Mouse (Mus musculus): Measurements from ENCODE around the gene Dchs2.

The Dchs2 gene

DNA sequence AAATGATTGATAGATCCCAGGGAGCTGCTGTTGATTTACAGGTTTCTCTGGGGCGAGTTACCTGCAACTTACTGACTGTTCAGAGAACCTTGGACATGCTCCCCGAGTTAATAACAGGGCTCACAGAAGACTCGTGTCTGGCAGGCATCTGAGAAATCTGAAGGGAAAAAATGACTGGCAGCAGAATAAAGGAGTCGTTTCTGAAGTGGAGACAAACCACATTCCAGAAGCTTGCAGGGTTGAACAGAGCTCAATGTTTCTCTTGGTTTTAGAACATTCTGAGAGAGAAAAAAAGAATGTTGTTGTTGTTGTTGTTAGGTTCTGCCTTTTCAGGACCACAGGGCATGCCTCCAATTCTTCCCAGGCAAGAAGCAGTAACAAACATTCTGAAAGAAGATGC, 131.7 kb downstream of the Dchs2 start:
- DNase-seq (ENCODE audit: low read depth): no peak

GRCm38 (mm10) chr3:83266009-83266408, 138.3 kb downstream of the Dchs2 start:
- DNase-seq (ENCODE audit: low read depth): no peak

DNA sequence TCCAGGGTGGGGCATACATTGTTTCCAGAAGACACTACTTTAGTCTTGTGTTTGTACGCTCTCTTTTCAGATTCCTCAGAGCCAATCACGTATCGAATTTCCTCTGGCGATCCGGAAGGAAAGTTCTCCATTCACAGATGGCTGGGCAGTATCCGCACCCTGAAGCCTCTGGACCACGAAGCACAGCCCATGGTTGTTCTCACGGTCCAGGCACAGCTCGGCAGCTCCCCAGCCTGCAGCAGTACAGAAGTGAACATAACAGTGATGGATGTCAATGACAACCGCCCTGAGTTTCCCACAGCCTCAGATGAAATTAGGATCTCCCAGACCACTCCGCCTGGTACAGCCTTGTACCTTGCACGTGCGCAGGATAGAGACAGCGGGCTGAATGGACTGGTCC, 142.5 kb downstream of the Dchs2 start:
- DNase-seq (ENCODE audit: low read depth): no peak

DNA sequence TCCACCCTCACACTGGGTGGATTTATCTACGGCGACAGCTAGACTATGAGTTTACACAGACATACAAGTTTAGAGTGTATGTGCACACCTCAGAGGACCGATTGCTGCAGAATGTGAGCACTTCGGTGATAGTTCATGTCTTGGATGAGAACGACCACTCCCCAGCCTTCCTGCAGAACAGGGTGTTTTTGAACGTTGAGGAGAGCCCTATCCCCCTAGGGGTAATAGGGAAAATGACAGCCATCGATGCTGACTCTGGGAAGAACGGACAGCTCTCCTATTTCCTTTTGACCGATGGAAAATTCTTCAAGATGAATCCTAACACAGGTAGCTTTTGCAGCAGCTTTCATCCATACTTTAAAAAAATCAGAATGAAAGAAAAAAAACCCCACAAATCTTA, 143.2 kb downstream of the Dchs2 start:
- DNase-seq (ENCODE audit: low read depth): no peak

DNA sequence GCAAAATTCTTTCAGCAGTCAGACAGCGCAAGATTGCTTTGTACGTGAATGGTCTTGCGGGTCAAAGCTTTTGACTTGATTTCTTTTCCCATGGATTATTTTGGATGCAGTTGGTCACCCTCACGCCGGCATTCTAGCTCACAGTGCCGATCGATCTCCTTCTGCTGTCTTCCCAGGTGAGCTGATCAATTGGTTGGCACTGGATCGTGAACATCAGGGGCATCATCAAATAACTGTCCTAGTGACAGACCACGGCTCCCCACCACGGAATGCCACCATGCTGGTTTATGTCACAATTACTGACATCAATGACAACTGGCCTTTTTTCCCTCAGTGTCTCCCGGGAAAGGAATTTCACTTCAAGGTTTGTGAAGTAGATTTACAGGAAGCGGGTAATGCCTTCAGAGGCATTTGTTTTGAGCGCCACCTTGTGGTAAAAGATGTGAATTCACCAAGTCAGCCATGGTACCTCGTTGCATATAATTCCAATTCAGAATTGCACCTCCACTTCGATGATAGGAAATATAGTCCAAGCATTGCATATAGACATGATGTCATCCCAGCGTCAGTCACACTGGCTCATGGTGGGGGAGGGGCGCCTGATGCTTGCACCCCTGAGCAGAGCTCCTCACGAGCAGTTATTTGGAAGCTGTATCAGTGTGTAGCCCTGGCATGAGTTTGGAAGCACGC, 146.0 kb downstream of the Dchs2 start:
- DNase-seq (ENCODE audit: low read depth): no peak

- no peak for DNase-seq (ENCODE audit: low read depth)
Measured at GRCm38 (mm10) chr3:83275703-83276102, 148.0 kb downstream of the Dchs2 start.

- DNase-seq (ENCODE audit: low read depth): no peak
Measured at GRCm38 (mm10) chr3:83283882-83284281, 156.1 kb downstream of the Dchs2 start.

GRCm38 (mm10) chr3:83286975-83287405, 159.2 kb downstream of the Dchs2 start:
- peak; percentile 60 for DNase-seq (ENCODE audit: low read depth)

GRCm38 (mm10) chr3:83288118-83288840, 160.5 kb downstream of the Dchs2 start:
- peak; percentile 61 for DNase-seq (ENCODE audit: low read depth)

DNA sequence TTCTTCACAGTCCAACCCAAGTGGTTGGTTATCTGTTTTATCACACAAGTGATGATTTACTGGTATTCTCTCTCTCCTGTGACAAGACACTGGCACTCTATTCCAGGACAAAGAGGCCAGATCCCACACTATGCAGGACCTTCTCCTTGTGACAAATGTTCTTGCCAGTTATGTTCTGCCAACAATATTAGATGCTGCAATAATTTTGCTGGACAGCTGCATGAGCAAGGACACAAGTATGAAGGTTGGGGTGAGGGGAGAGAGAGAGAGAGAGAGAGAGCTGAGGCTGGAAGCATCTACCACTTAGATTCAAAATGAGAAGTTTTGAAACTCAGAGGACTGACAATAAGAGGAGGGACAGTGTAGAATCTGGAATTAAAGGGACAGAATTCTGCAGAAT, 162.7 kb downstream of the Dchs2 start:
- no peak for DNase-seq (ENCODE audit: low read depth)

- DNase-seq (ENCODE audit: low read depth): no peak
Measured at GRCm38 (mm10) chr3:83290953-83291352, 163.2 kb downstream of the Dchs2 start.

DNA sequence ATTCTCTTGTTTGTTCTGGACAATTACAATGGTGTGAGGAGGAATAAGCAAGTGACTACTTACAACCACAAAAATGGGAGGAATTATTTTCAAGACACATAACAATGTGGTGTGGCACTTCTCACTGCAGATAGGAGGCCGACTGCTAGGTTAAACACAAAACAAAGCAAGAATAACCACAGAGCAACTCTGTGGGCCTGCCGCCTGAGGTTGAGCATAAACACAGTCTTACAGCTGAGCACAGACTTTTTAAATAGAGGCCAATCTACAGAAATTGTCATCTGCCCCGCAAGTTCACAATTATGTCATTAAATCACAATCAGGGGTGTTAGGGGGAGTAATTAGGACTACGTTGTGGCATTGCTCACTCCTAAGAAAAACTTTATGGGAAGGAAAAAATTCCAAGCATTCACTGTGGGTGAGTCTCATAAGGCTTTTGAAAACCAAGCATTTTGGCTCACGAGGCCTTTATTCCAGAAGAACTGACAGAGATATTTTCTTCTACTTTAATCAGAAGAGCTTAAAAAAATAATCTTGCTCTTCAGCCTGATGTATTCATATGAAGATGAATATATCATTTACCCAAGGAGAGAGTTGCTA, 172.1 kb downstream of the Dchs2 start:
- peak; percentile 49 for DNase-seq (ENCODE audit: low read depth)

- no peak for DNase-seq (ENCODE audit: low read depth)
Measured at GRCm38 (mm10) chr3:83303876-83304275, 176.1 kb downstream of the Dchs2 start.

GRCm38 (mm10) chr3:83345928-83346327, 218.2 kb downstream of the Dchs2 start:
- no peak for DNase-seq (ENCODE audit: low read depth)

DNA sequence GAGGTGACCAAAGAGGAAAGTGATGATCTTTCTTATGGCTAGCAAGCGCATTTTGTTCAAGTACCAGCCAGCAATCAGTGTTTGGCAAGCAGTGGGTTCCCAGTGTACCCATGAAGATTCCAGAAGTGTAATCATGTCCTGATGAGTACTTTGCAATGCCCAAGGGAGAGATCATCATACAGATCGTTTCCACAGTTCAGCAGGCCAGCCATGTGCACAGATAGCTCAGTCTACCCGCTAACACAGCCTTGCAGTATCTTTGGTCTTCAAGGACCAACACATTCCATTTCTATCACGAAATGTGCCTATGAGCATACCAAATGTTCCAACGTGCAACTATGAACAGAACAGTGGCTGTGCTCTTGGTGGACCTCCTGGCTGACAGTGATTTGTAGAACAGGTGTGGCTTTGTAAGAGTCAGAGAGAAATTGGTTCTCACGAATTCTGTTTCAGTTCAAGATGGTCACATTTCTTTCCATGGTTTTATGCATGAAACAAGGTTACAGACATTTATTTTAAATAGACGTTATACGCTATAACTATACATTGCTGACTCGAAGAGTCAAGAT, 240.8 kb downstream of the Dchs2 start:
- no peak for DNase-seq (ENCODE audit: low read depth)

- no peak for DNase-seq (ENCODE audit: low read depth)
Measured at GRCm38 (mm10) chr3:83369871-83370270, 242.1 kb downstream of the Dchs2 start.

DNA sequence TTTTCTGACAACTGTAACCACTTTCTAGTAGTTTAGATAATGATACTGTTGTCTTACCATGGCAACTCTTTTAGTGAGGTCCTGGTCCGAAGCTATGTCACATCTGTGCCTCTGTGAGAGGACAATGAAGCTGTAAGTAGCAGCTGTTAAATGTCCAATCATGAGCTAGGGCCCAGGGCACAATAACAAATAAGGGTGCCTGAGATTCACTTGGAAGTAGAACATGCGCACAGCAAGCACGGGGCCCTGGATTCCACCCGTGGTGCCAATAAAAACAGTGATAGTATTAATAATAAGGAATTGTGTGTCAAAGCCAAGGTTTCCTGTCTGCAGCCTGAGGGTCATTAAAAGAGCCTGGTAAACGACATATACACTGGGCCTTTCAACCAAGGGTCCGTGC, 246.6 kb downstream of the Dchs2 start:
- no peak for DNase-seq (ENCODE audit: low read depth)

GRCm38 (mm10) chr3:83376834-83377233, 249.1 kb downstream of the Dchs2 start:
- DNase-seq (ENCODE audit: low read depth): no peak

All from fibroblast of lung, adult 2 months (primary cell).